Mouse (Mus musculus) intestine, embryonic 16.5 days (tissue): ENCODE results near the gene Ahctf1. TPM values are rescaled to one million over a fixed set of nuclear protein-coding genes. Genes with fewer than 3 reads are reported as not detected.
"Not testable (repeated sequence)": the region's sequence is repeated elsewhere in the genome, so short reads cannot be mapped to it uniquely, and the experiment has no call there.

Experiments used
- ATAC-seq: fragments of 200-750 bp; cut with Nextera tagmentation; 2 replicates; pipeline ENCODE4 v1.8.0; 2017; ENCODE audit warnings: moderate TSS enrichment, moderate library complexity
- H3K27ac ChIP-seq: fragments of 300-500 bp; sonication (generic); 2 replicates; pipeline ENCODE4 v1.5.1; 2014; ENCODE audit warnings: mild to moderate bottlenecking, low read length
- H3K27me3 ChIP-seq: fragments of 300-500 bp; sonication (generic); replicated peaks from 2 replicates; pipeline ENCODE4 v1.6.1; 2014; ENCODE audit warnings: low read length, control low read depth, mixed read lengths; ENCODE audit not compliant: control insufficient read depth, insufficient read depth
- H3K36me3 ChIP-seq: fragments of 300-500 bp; sonication (generic); 2 replicates; pipeline ENCODE4 v1.6.1; 2014; ENCODE audit warnings: low read length, control low read depth; ENCODE audit not compliant: control insufficient read depth, insufficient read depth
- H3K4me1 ChIP-seq: fragments of 300-500 bp; sonication (generic); 2 replicates; pipeline ENCODE4 v1.6.1; 2014; ENCODE audit warnings: low read length, control low read depth, mixed read lengths; ENCODE audit not compliant: control insufficient read depth, insufficient read depth
- H3K4me2 ChIP-seq: fragments of 300-500 bp; sonication (generic); 2 replicates; pipeline ENCODE4 v1.6.1; 2014; ENCODE audit warnings: low read depth, low read length, control low read depth
- H3K4me3 ChIP-seq: fragments of 300-500 bp; sonication (generic); 2 replicates; pipeline ENCODE4 v1.5.1; 2014; ENCODE audit warnings: mild to moderate bottlenecking, low read length
- H3K9ac ChIP-seq: fragments of 300-500 bp; sonication (generic); 2 replicates; pipeline ENCODE4 v1.6.1; 2014; ENCODE audit warnings: low read depth, low read length
- H3K9me3 ChIP-seq: fragments of 300-500 bp; sonication (generic); 2 replicates; pipeline ENCODE4 v1.6.1; 2016; ENCODE audit warnings: low read length, control low read depth; ENCODE audit not compliant: control insufficient read depth
- WGBS: fragments of 180-500 bp; shearing (Covaris S2); extraction: QIAGEN DNeasy Blood & Tissue Kit; methylation state at CpG from one replicate; pipeline ENCODE4 v1.1.7; 2014; 5-methylcytosine and 5-hydroxymethylcytosine counted together
- polyA plus RNA-seq: library from polyadenylated mRNA; unstranded; fragments of >200 nt; fragmentation: Nextera tagmentation; extraction: Ambion mirVana; gene quantifications from 2 replicates; pipeline ENCODE4 v1.2.1, GENCODE M21; 2015

Gene Ahctf1
- polyA plus RNA-seq, 1 experiment from 2014 or later: 12.9 TPM

- ATAC-seq: no peak
- 31% methylated on average over 15 of the region's 15 CpGs for WGBS
- Histone ChIP-seq H3K36me3 (no peaks in the 10 kb centered on the region), H3K4me1 (no peaks in the 10 kb centered on the region), H3K9me3 (no peaks in the 10 kb centered on the region), H3K9ac (no peak overlapping the region), H3K27me3 (no peaks in the 10 kb centered on the region), H3K27ac (no peak overlapping the region), H3K4me3 (no peak overlapping the region), H3K4me2 (no peak overlapping the region)
Measured at GRCm38 (mm10) chr1:179734500-179735474, 68.7 kb downstream of the Ahctf1 start.

- no peaks in the 10 kb centered on the region for H3K36me3 ChIP-seq
- no peak overlapping the region for H3K4me3 ChIP-seq
- no peaks in the 10 kb centered on the region for H3K4me1 ChIP-seq
- no peaks in the 10 kb centered on the region for H3K27me3 ChIP-seq
- WGBS: 87% methylated on average over 3 of the region's 3 CpGs
- no peak overlapping the region for H3K27ac ChIP-seq
- no peak overlapping the region for H3K4me2 ChIP-seq
- no peaks in the 10 kb centered on the region for H3K9me3 ChIP-seq
- no peak for ATAC-seq
- no peak overlapping the region for H3K9ac ChIP-seq
Measured at GRCm38 (mm10) chr1:179731391-179731790, 72.1 kb downstream of the Ahctf1 start.

GRCm38 (mm10) chr1:179728661-179729060, 74.8 kb downstream of the Ahctf1 start:
- no peaks in the 10 kb centered on the region for H3K9me3 ChIP-seq
- no peak overlapping the region for H3K4me3 ChIP-seq
- no peaks in the 10 kb centered on the region for H3K4me1 ChIP-seq
- no peaks in the 10 kb centered on the region for H3K36me3 ChIP-seq
- no peak for ATAC-seq
- H3K4me2 ChIP-seq: no peak overlapping the region
- H3K27me3 ChIP-seq: no peaks in the 10 kb centered on the region
- WGBS: 90% methylated on average over 10 of the region's 10 CpGs
- no peak overlapping the region for H3K9ac ChIP-seq
- no peak overlapping the region for H3K27ac ChIP-seq

GRCm38 (mm10) chr1:179722811-179723469, 80.5 kb downstream of the Ahctf1 start:
- WGBS: 50% methylated on average over 8 of the region's 8 CpGs
- H3K9ac ChIP-seq: no peak overlapping the region
- no peak for ATAC-seq

GRCm38 (mm10) chr1:179715786-179716185, 87.7 kb downstream of the Ahctf1 start:
- H3K27me3 ChIP-seq: no peaks in the 10 kb centered on the region
- H3K4me2 ChIP-seq: no peak overlapping the region
- 85% methylated on average over 4 of the region's 4 CpGs for WGBS
- no peaks in the 10 kb centered on the region for H3K4me1 ChIP-seq
- no peak overlapping the region for H3K9ac ChIP-seq
- ATAC-seq: no peak
- no peak overlapping the region for H3K27ac ChIP-seq
- H3K36me3 ChIP-seq: no peaks in the 10 kb centered on the region
- no peaks in the 10 kb centered on the region for H3K9me3 ChIP-seq
- no peak overlapping the region for H3K4me3 ChIP-seq

More at GRCm38 (mm10) chr1:179722811-179723469, 80.5 kb downstream of the Ahctf1 start:
- Histone ChIP-seq H3K27me3 (no peaks in the 10 kb centered on the region), H3K36me3 (no peaks in the 10 kb centered on the region), H3K4me2 (no peak overlapping the region), H3K4me1 (no peaks in the 10 kb centered on the region), H3K27ac (no peak overlapping the region), H3K9me3 (no peaks in the 10 kb centered on the region), H3K4me3 (no peak overlapping the region)

- not testable (repeated sequence) for H3K4me3 ChIP-seq, H3K4me1 ChIP-seq, H3K36me3 ChIP-seq, H3K9me3 ChIP-seq, ATAC-seq, H3K27ac ChIP-seq, H3K9ac ChIP-seq, H3K27me3 ChIP-seq, H3K4me2 ChIP-seq
- 71% methylated on average over 4 of the region's 4 CpGs for WGBS
Measured at GRCm38 (mm10) chr1:179715289-179715688, 88.2 kb downstream of the Ahctf1 start.

- H3K9ac ChIP-seq: no peak overlapping the region
- H3K9me3 ChIP-seq: no peaks in the 10 kb centered on the region
- no peaks in the 10 kb centered on the region for H3K27me3 ChIP-seq
- no peaks in the 10 kb centered on the region for H3K36me3 ChIP-seq
- no peaks in the 10 kb centered on the region for H3K4me1 ChIP-seq
- no peak overlapping the region for H3K4me2 ChIP-seq
- 80% methylated on average over 3 of the region's 3 CpGs for WGBS
- no peak overlapping the region for H3K4me3 ChIP-seq
- no peak overlapping the region for H3K27ac ChIP-seq
- no peak for ATAC-seq
Measured at GRCm38 (mm10) chr1:179713367-179713766, 90.1 kb downstream of the Ahctf1 start.

GRCm38 (mm10) chr1:179712658-179713057, 90.8 kb downstream of the Ahctf1 start:
- Histone ChIP-seq H3K4me1 (no peaks in the 10 kb centered on the region), H3K27me3 (no peaks in the 10 kb centered on the region), H3K9ac (no peak overlapping the region), H3K9me3 (no peaks in the 10 kb centered on the region), H3K4me3 (no peak overlapping the region), H3K27ac (no peak overlapping the region), H3K36me3 (no peaks in the 10 kb centered on the region), H3K4me2 (no peak overlapping the region)
- 77% methylated on average over 7 of the region's 7 CpGs for WGBS
- ATAC-seq: no peak

- Histone ChIP-seq H3K4me3 (no peak overlapping the region), H3K4me1 (no peaks in the 10 kb centered on the region), H3K27me3 (no peaks in the 10 kb centered on the region), H3K9me3 (no peaks in the 10 kb centered on the region), H3K36me3 (no peaks in the 10 kb centered on the region), H3K9ac (no peak overlapping the region), H3K27ac (no peak overlapping the region), H3K4me2 (no peak overlapping the region)
- no peak for ATAC-seq
- WGBS: 84% methylated on average over 5 of the region's 5 CpGs
Measured at GRCm38 (mm10) chr1:179710739-179711138, 92.7 kb downstream of the Ahctf1 start.
